Mouse (Mus musculus) midbrain, embryonic 10.5 days (tissue): Measurements from ENCODE around the gene Dsn1. TPM values are rescaled to one million over a fixed set of nuclear protein-coding genes. Genes with fewer than 3 reads are reported as not detected.

Experiments used
- DNase-seq: peaks from one replicate; pipeline ENCODE4 v3.0.0-alpha.2; 2017; ENCODE audit warnings: low spot score
- H3K27ac ChIP-seq: fragments of 300-500 bp; sonication (generic); replicated peaks from 2 replicates; pipeline ENCODE4 v1.5.1; 2016; ENCODE audit warnings: mild to moderate bottlenecking
- H3K27me3 ChIP-seq: fragments of 300-500 bp; sonication (generic); 2 replicates; pipeline ENCODE4 v1.6.1; 2016; ENCODE audit warnings: low read depth, mild to moderate bottlenecking; ENCODE audit not compliant: poor library complexity, severe bottlenecking
- H3K36me3 ChIP-seq: fragments of 300-500 bp; sonication (generic); 2 replicates; pipeline ENCODE4 v1.6.1; 2016; ENCODE audit warnings: mild to moderate bottlenecking, moderate library complexity
- H3K4me1 ChIP-seq: fragments of 300-500 bp; sonication (generic); 2 replicates; pipeline ENCODE4 v1.6.1; 2016
- H3K4me3 ChIP-seq: fragments of 300-500 bp; sonication (generic); 2 replicates; pipeline ENCODE4 v1.5.1; 2016; ENCODE audit warnings: mild to moderate bottlenecking, moderate library complexity
- H3K9me3 ChIP-seq: fragments of 300-500 bp; sonication (generic); replicated peaks from 2 replicates; pipeline ENCODE4 v1.6.1; 2016; ENCODE audit warnings: mild to moderate bottlenecking
- WGBS: fragments of 180-500 bp; shearing (Covaris S2); methylation state at CpG from one replicate; pipeline ENCODE4 v1.1.7; 2016; 5-methylcytosine and 5-hydroxymethylcytosine counted together
- polyA plus RNA-seq: library from polyadenylated mRNA; unstranded; fragments of >200 nt; fragmentation: Nextera tagmentation; extraction: Ambion mirVana; gene quantifications from 2 replicates; pipeline ENCODE4 v1.2.1, GENCODE M21; 2016

Dsn1 gene
- polyA plus RNA-seq, 1 experiment from 2014 or later: 57.5 TPM

- DNase-seq: no peak
- Histone ChIP-seq H3K4me3 (no peak overlapping the region), H3K27ac (no peak overlapping the region), H3K9me3 (peaks cover 4% of the 10 kb centered on the region; the same call in 1 of the 2 replicates), H3K36me3 (peaks cover 94% of the 10 kb centered on the region), H3K4me1 (no peaks in the 10 kb centered on the region), H3K27me3 (no peaks in the 10 kb centered on the region)
- WGBS: 92% methylated on average over 7 of the region's 7 CpGs
These were observed 34.5 kb upstream of the Dsn1 start for GRCm38 (mm10) chr2:157041421-157041820.

- WGBS: 84% methylated on average over 17 of the region's 17 CpGs
- Histone ChIP-seq H3K4me1 (no peaks in the 10 kb centered on the region), H3K36me3 (peaks cover 94% of the 10 kb centered on the region)
These were observed 33.7 kb upstream of the Dsn1 start for GRCm38 (mm10) chr2:157040649-157041046.

GRCm38 (mm10) chr2:157039900-157040648, 33.1 kb upstream of the Dsn1 start:
- H3K36me3 ChIP-seq: peaks cover 94% of the 10 kb centered on the region
- 91% methylated on average over 46 of the region's 50 CpGs for WGBS
- H3K27me3 ChIP-seq: no peaks in the 10 kb centered on the region
- no peak for DNase-seq
- H3K4me3 ChIP-seq: no peak overlapping the region
- no peak overlapping the region for H3K27ac ChIP-seq
- peaks cover 4% of the 10 kb centered on the region; the same call in 1 of the 2 replicates for H3K9me3 ChIP-seq
- H3K4me1 ChIP-seq: no peaks in the 10 kb centered on the region

More at GRCm38 (mm10) chr2:157040649-157041046, 33.7 kb upstream of the Dsn1 start:
- no peaks in the 10 kb centered on the region for H3K27me3 ChIP-seq
- no peak overlapping the region for H3K4me3 ChIP-seq
- DNase-seq: no peak
- H3K9me3 ChIP-seq: peaks cover 4% of the 10 kb centered on the region; the same call in 1 of the 2 replicates
- no peak overlapping the region for H3K27ac ChIP-seq

GRCm38 (mm10) chr2:157037303-157037702, 30.3 kb upstream of the Dsn1 start:
- H3K9me3 ChIP-seq: no peaks in the 10 kb centered on the region
- 89% methylated on average over 9 of the region's 9 CpGs for WGBS

GRCm38 (mm10) chr2:157036400-157036799, 29.4 kb upstream of the Dsn1 start:
- Histone ChIP-seq H3K36me3 (peaks cover 95% of the 10 kb centered on the region), H3K9me3 (no peaks in the 10 kb centered on the region), H3K4me1 (no peaks in the 10 kb centered on the region), H3K4me3 (no peak overlapping the region), H3K27ac (no peak overlapping the region), H3K27me3 (no peaks in the 10 kb centered on the region)
- no peak for DNase-seq
- 92% methylated on average over 8 of the region's 8 CpGs for WGBS

More at GRCm38 (mm10) chr2:157037303-157037702, 30.3 kb upstream of the Dsn1 start:
- DNase-seq: no peak
- H3K4me3 ChIP-seq: no peak overlapping the region
- H3K4me1 ChIP-seq: no peaks in the 10 kb centered on the region
- no peaks in the 10 kb centered on the region for H3K27me3 ChIP-seq
- peaks cover 96% of the 10 kb centered on the region for H3K36me3 ChIP-seq
- H3K27ac ChIP-seq: no peak overlapping the region

- DNase-seq: no peak
These were observed 28.4 kb upstream of the Dsn1 start for GRCm38 (mm10) chr2:157035371-157035770.

GRCm38 (mm10) chr2:157030804-157031203, 23.9 kb upstream of the Dsn1 start:
- peak; percentile 83 for DNase-seq
- Histone ChIP-seq H3K4me1 (no peaks in the 10 kb centered on the region), H3K27ac (no peak overlapping the region), H3K27me3 (no peaks in the 10 kb centered on the region), H3K4me3 (no peak overlapping the region), H3K9me3 (no peaks in the 10 kb centered on the region; the same call in 1 of the 2 replicates), H3K36me3 (peaks cover 95% of the 10 kb centered on the region)
- WGBS: 44% methylated on average over 9 of the region's 9 CpGs

More at GRCm38 (mm10) chr2:157035371-157035770, 28.4 kb upstream of the Dsn1 start:
- H3K36me3 ChIP-seq: peaks cover 95% of the 10 kb centered on the region
- 94% methylated on average over 7 of the region's 7 CpGs for WGBS
- no peaks in the 10 kb centered on the region for H3K4me1 ChIP-seq
- H3K27ac ChIP-seq: no peak overlapping the region
- H3K9me3 ChIP-seq: no peaks in the 10 kb centered on the region
- no peak overlapping the region for H3K4me3 ChIP-seq
- no peaks in the 10 kb centered on the region for H3K27me3 ChIP-seq

GRCm38 (mm10) chr2:157028261-157028660, 21.3 kb upstream of the Dsn1 start:
- DNase-seq: no peak
- H3K9me3 ChIP-seq: peaks cover 9% of the 10 kb centered on the region
- H3K36me3 ChIP-seq: peaks cover 98% of the 10 kb centered on the region
- no peak overlapping the region for H3K4me3 ChIP-seq
- H3K27me3 ChIP-seq: no peaks in the 10 kb centered on the region
- WGBS: 94% methylated on average over 4 of the region's 4 CpGs
- H3K27ac ChIP-seq: no peak overlapping the region
- H3K4me1 ChIP-seq: no peaks in the 10 kb centered on the region

GRCm38 (mm10) chr2:157027106-157028008, 20.4 kb upstream of the Dsn1 start:
- H3K4me1 ChIP-seq: no peaks in the 10 kb centered on the region
- no peak overlapping the region for H3K4me3 ChIP-seq
- peaks cover 98% of the 10 kb centered on the region for H3K36me3 ChIP-seq
- peaks cover 9% of the 10 kb centered on the region for H3K9me3 ChIP-seq
- no peak overlapping the region; the same call in 1 of the 2 replicates for H3K27ac ChIP-seq
- WGBS: 93% methylated on average over 21 of the region's 21 CpGs
- DNase-seq: no peak
- no peaks in the 10 kb centered on the region for H3K27me3 ChIP-seq

GRCm38 (mm10) chr2:157021156-157021555, 14.2 kb upstream of the Dsn1 start:
- Histone ChIP-seq H3K9me3 (peaks cover 9% of the 10 kb centered on the region), H3K4me3 (no peak overlapping the region), H3K36me3 (peaks cover 100% of the 10 kb centered on the region), H3K4me1 (no peaks in the 10 kb centered on the region), H3K27ac (no peak overlapping the region), H3K27me3 (no peaks in the 10 kb centered on the region)
- 92% methylated on average over 16 of the region's 16 CpGs for WGBS
- no peak for DNase-seq

GRCm38 (mm10) chr2:157019228-157019627, 12.3 kb upstream of the Dsn1 start:
- H3K9me3 ChIP-seq: no peaks in the 10 kb centered on the region
- no peak overlapping the region for H3K4me3 ChIP-seq
- H3K4me1 ChIP-seq: no peaks in the 10 kb centered on the region
- no peak overlapping the region for H3K27ac ChIP-seq
- 93% methylated on average over 4 of the region's 4 CpGs for WGBS
- no peak for DNase-seq
- H3K36me3 ChIP-seq: peaks cover 100% of the 10 kb centered on the region
- H3K27me3 ChIP-seq: no peaks in the 10 kb centered on the region

GRCm38 (mm10) chr2:157016529-157017270, 9.7 kb upstream of the Dsn1 start:
- DNase-seq: no peak
- Histone ChIP-seq H3K27me3 (no peaks in the 10 kb centered on the region), H3K4me1 (no peaks in the 10 kb centered on the region), H3K36me3 (peaks cover 92% of the 10 kb centered on the region), H3K4me3 (no peak overlapping the region), H3K27ac (no peak overlapping the region), H3K9me3 (no peaks in the 10 kb centered on the region)
- 90% methylated on average over 18 of the region's 18 CpGs for WGBS
